Mouse (Mus musculus) forebrain, embryonic 14.5 days (tissue): ENCODE measurements around the gene Dok7. TPM values are rescaled to one million over a fixed set of nuclear protein-coding genes. Genes with fewer than 3 reads are reported as not detected.

ENCODE experiments used
- ATAC-seq: fragments of 200-750 bp; cut with Nextera tagmentation; 2 replicates; pipeline ENCODE4 v1.8.0; 2017; ENCODE audit warnings: mild to moderate bottlenecking, moderate library complexity
- DNase-seq: peaks from one replicate; pipeline ENCODE4 v3.0.0-alpha.2; 2015; ENCODE audit warnings: low spot score
- H3K27ac ChIP-seq: fragments of 300-500 bp; sonication (generic); 2 replicates; pipeline ENCODE4 v1.5.1; 2014; ENCODE audit warnings: low read depth, mild to moderate bottlenecking, control low read depth, low read length, moderate library complexity
- H3K27me3 ChIP-seq: fragments of 300-500 bp; sonication (generic); replicated peaks from 2 replicates; pipeline ENCODE4 v1.6.1; 2014; ENCODE audit warnings: low read length, control low read depth, mixed read lengths; ENCODE audit not compliant: control insufficient read depth, insufficient read depth
- H3K36me3 ChIP-seq: fragments of 300-500 bp; sonication (generic); 2 replicates; pipeline ENCODE4 v1.6.1; 2014; ENCODE audit warnings: low read length, control low read depth; ENCODE audit not compliant: control insufficient read depth, insufficient read depth
- H3K4me1 ChIP-seq: fragments of 300-500 bp; sonication (generic); 2 replicates; pipeline ENCODE4 v1.6.1; 2014; ENCODE audit warnings: antibody characterized with exemption, low read length, control low read depth; ENCODE audit not compliant: control insufficient read depth, insufficient read depth
- H3K4me2 ChIP-seq: fragments of 300-500 bp; sonication (generic); 2 replicates; pipeline ENCODE4 v1.6.1; 2014; ENCODE audit warnings: mild to moderate bottlenecking, control low read depth, low read length
- H3K4me3 ChIP-seq: fragments of 300-500 bp; sonication (generic); 2 replicates; pipeline ENCODE4 v1.5.1; 2014; ENCODE audit warnings: low read depth, low read length, control low read depth
- H3K9ac ChIP-seq: fragments of 300-500 bp; sonication (generic); 2 replicates; pipeline ENCODE4 v1.6.1; 2014; ENCODE audit warnings: mild to moderate bottlenecking, low read length, control low read depth, moderate library complexity
- H3K9me3 ChIP-seq: fragments of 300-500 bp; sonication (generic); replicated peaks from 2 replicates; pipeline ENCODE4 v1.6.1; 2016; ENCODE audit warnings: low read length, control low read depth, mixed read lengths; ENCODE audit not compliant: control insufficient read depth
- WGBS: fragments of 180-500 bp; shearing (Covaris S2); extraction: QIAGEN DNeasy Blood & Tissue Kit; methylation state at CpG from one replicate; pipeline ENCODE4 v1.1.7; 2014; 5-methylcytosine and 5-hydroxymethylcytosine counted together
- polyA plus RNA-seq: library from polyadenylated mRNA; unstranded; fragments of >200 nt; fragmentation: Nextera tagmentation; extraction: Ambion mirVana; gene quantifications from 2 replicates; pipeline ENCODE4 v1.2.1, GENCODE M21; 2014

Dok7 gene
- polyA plus RNA-seq, 1 experiment from 2014 or later: 2.7 TPM

GRCm38 (mm10) chr5:35091636-35092035 is 35.1 kb downstream of the Dok7 start:
- Histone ChIP-seq H3K4me1 (no peaks in the 10 kb centered on the region), H3K9me3 (no peaks in the 10 kb centered on the region), H3K4me3 (no peak overlapping the region), H3K9ac (no peak overlapping the region), H3K27ac (no peak overlapping the region), H3K27me3 (no peaks in the 10 kb centered on the region), H3K36me3 (peaks cover 58% of the 10 kb centered on the region), H3K4me2 (no peak overlapping the region)
- DNase-seq (no peak), ATAC-seq (no peak)
- WGBS: 84% methylated on average over 3 of the region's 3 CpGs

DNA sequence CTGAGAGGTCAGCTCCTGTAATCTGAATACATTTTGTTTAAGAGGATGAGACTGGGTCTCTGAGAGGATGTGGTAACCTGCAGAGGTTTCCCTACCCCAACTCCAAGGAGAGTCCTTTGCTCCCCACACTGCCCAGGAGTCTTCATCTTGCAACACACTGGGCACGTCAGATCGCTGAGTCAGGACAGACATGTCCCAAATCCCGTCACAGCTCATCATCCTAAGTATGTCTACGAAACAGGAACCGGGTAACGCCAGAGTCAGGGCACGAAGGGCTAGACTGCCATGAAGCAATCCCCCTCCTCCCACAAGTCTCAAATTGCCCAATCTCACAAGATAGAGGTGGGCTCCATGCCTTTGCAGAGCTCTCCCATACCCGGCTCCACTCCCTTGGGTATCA is 46.5 kb downstream of the Dok7 start:
- peaks cover 18% of the 10 kb centered on the region for H3K4me1 ChIP-seq
- no peak overlapping the region for H3K4me3 ChIP-seq
- no peak for DNase-seq
- peaks cover 45% of the 10 kb centered on the region for H3K36me3 ChIP-seq
- no peaks in the 10 kb centered on the region for H3K27me3 ChIP-seq
- H3K27ac ChIP-seq: no peak overlapping the region
- H3K4me2 ChIP-seq: peak overlapping the region; percentile 57
- no peak overlapping the region for H3K9ac ChIP-seq
- 93% methylated on average over 8 of the region's 8 CpGs for WGBS
- ATAC-seq: no peak
- no peaks in the 10 kb centered on the region for H3K9me3 ChIP-seq

- ATAC-seq (no peak), DNase-seq (no peak)
- peak overlapping the region; percentile 57 for H3K4me2 ChIP-seq
- no peak overlapping the region for H3K27ac ChIP-seq
- H3K4me1 ChIP-seq: peaks cover 18% of the 10 kb centered on the region
- H3K4me3 ChIP-seq: peak overlapping the region; percentile 83
- WGBS: 94% methylated on average over 2 of the region's 2 CpGs
- no peak overlapping the region for H3K9ac ChIP-seq
- H3K9me3 ChIP-seq: no peaks in the 10 kb centered on the region
- peaks cover 41% of the 10 kb centered on the region for H3K36me3 ChIP-seq
- no peaks in the 10 kb centered on the region for H3K27me3 ChIP-seq
Measured at GRCm38 (mm10) chr5:35103528-35103927, 47.0 kb downstream of the Dok7 start.

- Histone ChIP-seq H3K27me3 (no peaks in the 10 kb centered on the region), H3K9me3 (no peaks in the 10 kb centered on the region), H3K36me3 (peaks cover 32% of the 10 kb centered on the region), H3K9ac (peak overlapping the region; percentile 75), H3K27ac (no peak overlapping the region), H3K4me2 (peak overlapping the region; percentile 57), H3K4me1 (peaks cover 18% of the 10 kb centered on the region), H3K4me3 (peak overlapping the region; percentile 83)
- DNase-seq (no peak), ATAC-seq (no peak)
- 63% methylated on average over 8 of the region's 8 CpGs for WGBS
Measured at GRCm38 (mm10) chr5:35104183-35104959, 47.8 kb downstream of the Dok7 start.

DNA sequence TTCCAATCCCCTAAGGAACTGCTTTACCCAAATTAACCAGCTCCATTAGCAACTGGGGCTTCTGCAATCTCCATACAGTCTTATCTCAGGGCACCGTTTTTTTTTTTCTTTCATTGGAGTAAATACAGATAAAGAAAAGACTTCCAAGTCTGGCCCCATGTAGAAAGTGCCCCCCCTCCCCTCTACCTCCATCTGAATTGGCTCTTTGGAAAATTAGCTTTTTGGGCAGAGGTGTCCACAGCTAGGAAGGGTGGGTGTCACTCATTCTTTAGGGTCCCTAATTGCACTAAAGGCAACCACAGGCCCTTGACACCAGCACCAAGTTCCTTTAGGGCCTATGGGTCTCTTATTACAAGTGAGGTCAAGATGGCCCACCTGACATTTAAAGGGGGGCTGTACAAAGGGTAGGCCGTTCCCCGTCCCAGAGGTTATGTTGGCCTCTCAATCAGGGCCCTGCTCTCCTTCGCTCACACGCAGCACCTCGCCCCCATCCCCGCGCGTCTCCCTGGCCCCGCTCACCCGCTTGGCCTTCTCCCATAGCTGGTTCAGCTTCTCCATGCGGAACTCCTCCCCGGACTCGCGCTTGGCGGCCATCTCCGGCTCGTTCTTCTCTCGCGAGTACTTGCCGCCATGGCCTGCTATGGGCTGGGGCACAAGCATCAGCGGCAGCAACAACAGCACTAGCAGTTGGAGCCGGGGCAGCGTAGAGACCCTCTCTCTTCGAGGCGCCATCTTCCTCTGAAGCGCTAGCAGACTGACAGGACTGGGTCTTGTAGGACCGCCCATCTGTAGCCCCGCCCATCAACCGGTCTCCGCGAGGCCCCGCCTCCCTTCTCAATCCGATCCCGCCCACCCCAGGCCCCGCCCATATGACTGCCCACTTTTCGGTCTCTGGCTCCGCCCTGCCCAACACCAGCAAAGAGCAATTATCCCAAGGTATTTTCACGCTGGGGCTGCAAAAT is 48.7 kb downstream of the Dok7 start, which contains the start of gene Lrpap1:
TSS of gene Lrpap1 (minus strand) at position 807 of the 962 bp plus-strand sequence.
- no peaks in the 10 kb centered on the region for H3K27me3 ChIP-seq

GRCm38 (mm10) chr5:35105922-35106298 is 49.3 kb downstream of the Dok7 start:
- Histone ChIP-seq H3K4me1 (peaks cover 18% of the 10 kb centered on the region), H3K4me3 (peak overlapping the region; percentile 83), H3K27me3 (no peaks in the 10 kb centered on the region), H3K4me2 (peak overlapping the region; percentile 57), H3K36me3 (peaks cover 17% of the 10 kb centered on the region), H3K9ac (peak overlapping the region; percentile 75; the same call in 1 of the 2 replicates), H3K27ac (peak overlapping the region; percentile 45; the same call in 1 of the 2 replicates), H3K9me3 (no peaks in the 10 kb centered on the region)
- DNase-seq: no peak
- 5% methylated on average over 11 of the region's 11 CpGs for WGBS
- no peak for ATAC-seq

More for the DNA sequence above, 48.7 kb downstream of the Dok7 start, which contains the start of gene Lrpap1:
- peak within 1 kb of the TSS; percentile 57 for H3K4me2 ChIP-seq
- peak; percentile 95 for DNase-seq
- H3K9me3 ChIP-seq: no peaks in the 10 kb centered on the region
- peak within 1 kb of the TSS; percentile 75 for H3K9ac ChIP-seq
- H3K27ac ChIP-seq: peak within 1 kb of the TSS; percentile 69
- H3K36me3 ChIP-seq: peaks cover 24% of the 10 kb centered on the region
- peak within 1 kb of the TSS; percentile 83 for H3K4me3 ChIP-seq
- peaks cover 18% of the 10 kb centered on the region for H3K4me1 ChIP-seq
- WGBS: under 1% methylated on average over 39 of the region's 39 CpGs
- peak; percentile 98 for ATAC-seq

DNA sequence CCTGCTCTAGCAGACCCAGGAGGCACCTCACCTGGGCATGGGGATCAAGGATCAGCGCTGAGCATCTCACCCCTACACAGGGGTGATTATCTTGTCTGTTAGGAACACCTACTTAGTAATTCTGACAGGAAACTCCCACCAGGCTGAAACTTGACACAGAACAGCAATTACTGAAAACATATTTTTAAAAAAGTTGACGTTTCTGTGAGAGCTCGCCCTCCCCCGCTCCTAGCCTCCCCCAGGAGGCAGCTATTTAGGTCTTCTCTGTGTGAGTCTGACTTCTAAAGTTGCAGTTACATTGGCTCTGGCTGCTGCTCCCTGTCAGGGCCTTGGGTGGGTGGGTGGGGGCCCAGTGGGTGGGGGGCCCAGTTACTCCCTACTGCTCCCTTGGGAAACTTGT is 55.9 kb downstream of the Dok7 start:
- no peak for ATAC-seq
- Histone ChIP-seq H3K9me3 (no peaks in the 10 kb centered on the region), H3K36me3 (no peaks in the 10 kb centered on the region), H3K27me3 (no peaks in the 10 kb centered on the region), H3K27ac (no peak overlapping the region), H3K9ac (no peak overlapping the region), H3K4me1 (no peaks in the 10 kb centered on the region), H3K4me2 (no peak overlapping the region), H3K4me3 (no peak overlapping the region)
- 58% methylated on average over 4 of the region's 4 CpGs for WGBS
- no peak for DNase-seq

- Histone ChIP-seq H3K27ac (no peak overlapping the region), H3K4me1 (no peaks in the 10 kb centered on the region), H3K4me2 (no peak overlapping the region), H3K9ac (no peak overlapping the region), H3K9me3 (no peaks in the 10 kb centered on the region), H3K27me3 (no peaks in the 10 kb centered on the region), H3K4me3 (no peak overlapping the region), H3K36me3 (no peaks in the 10 kb centered on the region)
- 76% methylated on average over 3 of the region's 3 CpGs for WGBS
- ATAC-seq (no peak), DNase-seq (no peak)
Measured at GRCm38 (mm10) chr5:35116002-35116401, 59.4 kb downstream of the Dok7 start.
